ENCODE assay signal across 33 mouse cellular contexts in genomic region chr9:77397027-77397426, GRCm38 (mm10). TPM values are rescaled to one million over a fixed set of nuclear protein-coding genes. Genes with fewer than 3 reads are reported as not detected.
"Had no signal": no experiment of that assay in that cellular context is flagged by ENCODE, and none has a peak within 500 bp of the region (broad histone marks: within the 10 kb centered on the region; RNA-seq: fewer than 3 reads in every experiment).

No protein-coding gene starts in this region.

- H3K4me1 ChIP-seq: heart, embryonic 10.5 days; heart, embryonic 12.5 days; heart, embryonic 13.5 days; heart, embryonic 15.5 days; hindbrain, embryonic 10.5 days; hindbrain, embryonic 12.5 days; hindbrain, embryonic 13.5 days; hindbrain, embryonic 15.5 days; intestine, embryonic 15.5 days; kidney, embryonic 15.5 days had no signal

- H3K4me3 ChIP-seq: heart, adult 2 months; heart, embryonic 10.5 days; heart, embryonic 12.5 days; heart, embryonic 13.5 days; heart, embryonic 15.5 days; hindbrain, embryonic 10.5 days; hindbrain, embryonic 12.5 days; hindbrain, embryonic 13.5 days; hindbrain, embryonic 15.5 days; intestine, embryonic 15.5 days; kidney, embryonic 15.5 days; layer of hippocampus, adult 2 months; left cerebral cortex, adult 2 months had no signal

- H3K9ac ChIP-seq: heart, embryonic 12.5 days; heart, embryonic 13.5 days; heart, embryonic 15.5 days; hindbrain, embryonic 12.5 days; hindbrain, embryonic 13.5 days; hindbrain, embryonic 14.5 days; hindbrain, embryonic 15.5 days; intestine, embryonic 15.5 days; kidney, embryonic 15.5 days had no signal

- DNase-seq: heart, adult 18-20 months; heart, adult 2 months; heart, postnatal 10 days; heart, postnatal 14 days; heart, postnatal 36 days; heart, postnatal 4 days; kidney, adult 11 months; kidney, adult 8-10 months; kidney, adult 9 months; kidney, postnatal 14 days; layer of hippocampus, adult 9-11 months; layer of hippocampus, postnatal 36 days had no signal

- H3K36me3 ChIP-seq: heart, embryonic 10.5 days; heart, embryonic 12.5 days; heart, embryonic 13.5 days; heart, embryonic 15.5 days; hindbrain, embryonic 10.5 days; hindbrain, embryonic 12.5 days; hindbrain, embryonic 13.5 days; hindbrain, embryonic 15.5 days; intestine, embryonic 15.5 days; kidney, embryonic 15.5 days had no signal

- H3K9me3 ChIP-seq: heart, embryonic 10.5 days; heart, embryonic 12.5 days; heart, embryonic 13.5 days; heart, embryonic 15.5 days; hindbrain, embryonic 10.5 days; hindbrain, embryonic 12.5 days; hindbrain, embryonic 13.5 days; hindbrain, embryonic 15.5 days; intestine, embryonic 15.5 days; kidney, embryonic 15.5 days had no signal

- H3K27ac ChIP-seq: heart, adult 2 months; heart, embryonic 10.5 days; heart, embryonic 13.5 days; heart, embryonic 15.5 days; hindbrain, embryonic 10.5 days; hindbrain, embryonic 12.5 days; hindbrain, embryonic 13.5 days; hindbrain, embryonic 14.5 days; hindbrain, embryonic 15.5 days; hindbrain, postnatal 0 days; intestine, embryonic 15.5 days; kidney, embryonic 15.5 days; kidney, postnatal 0 days; layer of hippocampus, adult 2 months; left cerebral cortex, adult 2 months had no signal

- H3K4me2 ChIP-seq: heart, embryonic 11.5 days; heart, embryonic 12.5 days; heart, embryonic 13.5 days; heart, embryonic 15.5 days; hindbrain, embryonic 12.5 days; hindbrain, embryonic 13.5 days; hindbrain, embryonic 14.5 days; hindbrain, embryonic 15.5 days; intestine, embryonic 15.5 days; kidney, embryonic 15.5 days had no signal

- H3K27me3 ChIP-seq: heart, embryonic 12.5 days; heart, embryonic 13.5 days; heart, embryonic 15.5 days; hindbrain, embryonic 12.5 days; hindbrain, embryonic 13.5 days; hindbrain, embryonic 15.5 days; intestine, embryonic 15.5 days; kidney, embryonic 15.5 days had no signal

- ATAC-seq: hindbrain, embryonic 16.5 days; hindbrain, postnatal 0 days; inflammation-experienced regulatory T-cells, adult 6 months; intestine, embryonic 15.5 days; intestine, embryonic 16.5 days; intestine, postnatal 0 days had no signal

RNA-seq across cellular contexts. Expression of gene Mlip, which starts 44.3 kb away (rescaled TPM):
- polyA plus RNA-seq: kidney, embryonic 14.5 days had no signal
